Mouse (Mus musculus): ENCODE measurements at regions not wholly inside any gene's neighbourhood (a gene's known extent, or its start where the extent isn't known, plus 50 kb on each side); places are given as distances from the start of the nearest gene placed in this dataset.

DNA sequence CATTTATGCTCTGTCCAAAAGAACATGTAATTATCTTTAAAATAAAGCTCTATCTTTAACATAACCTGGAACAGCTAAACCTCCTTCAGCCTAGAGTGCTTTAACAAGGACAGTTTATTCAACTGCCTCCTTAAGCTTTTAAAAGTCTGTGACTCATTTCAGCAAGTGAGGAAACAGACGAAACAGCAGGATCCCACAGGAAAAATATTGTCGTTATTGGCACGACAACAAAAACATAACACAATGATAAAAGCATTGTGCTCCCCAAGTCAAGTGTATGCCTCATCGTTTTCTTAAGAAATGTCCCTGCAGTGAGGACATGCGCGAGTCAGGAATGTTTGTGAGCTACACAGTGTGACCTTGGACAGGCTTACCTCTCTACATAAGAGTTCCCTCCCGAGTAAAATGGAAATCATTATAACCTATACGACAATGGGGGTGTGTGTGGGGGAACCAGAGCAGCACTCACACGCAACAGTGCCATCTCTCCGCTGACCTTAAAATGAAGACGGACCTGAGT lies 166.7 kb upstream of the Cd180 start:
- DNase-seq, result no peak

- peak; percentile 52 to 58 for DNase-seq
Observed at GRCm38 (mm10) chr13:102533784-102534183, 159.6 kb upstream of the Cd180 start.

GRCm38 (mm10) chr13:102537424-102538242 lies 155.7 kb upstream of the Cd180 start:
- DNase-seq, result no peak

- no peak for DNase-seq
Observed at GRCm38 (mm10) chr13:102540436-102540835, 152.9 kb upstream of the Cd180 start.

DNA sequence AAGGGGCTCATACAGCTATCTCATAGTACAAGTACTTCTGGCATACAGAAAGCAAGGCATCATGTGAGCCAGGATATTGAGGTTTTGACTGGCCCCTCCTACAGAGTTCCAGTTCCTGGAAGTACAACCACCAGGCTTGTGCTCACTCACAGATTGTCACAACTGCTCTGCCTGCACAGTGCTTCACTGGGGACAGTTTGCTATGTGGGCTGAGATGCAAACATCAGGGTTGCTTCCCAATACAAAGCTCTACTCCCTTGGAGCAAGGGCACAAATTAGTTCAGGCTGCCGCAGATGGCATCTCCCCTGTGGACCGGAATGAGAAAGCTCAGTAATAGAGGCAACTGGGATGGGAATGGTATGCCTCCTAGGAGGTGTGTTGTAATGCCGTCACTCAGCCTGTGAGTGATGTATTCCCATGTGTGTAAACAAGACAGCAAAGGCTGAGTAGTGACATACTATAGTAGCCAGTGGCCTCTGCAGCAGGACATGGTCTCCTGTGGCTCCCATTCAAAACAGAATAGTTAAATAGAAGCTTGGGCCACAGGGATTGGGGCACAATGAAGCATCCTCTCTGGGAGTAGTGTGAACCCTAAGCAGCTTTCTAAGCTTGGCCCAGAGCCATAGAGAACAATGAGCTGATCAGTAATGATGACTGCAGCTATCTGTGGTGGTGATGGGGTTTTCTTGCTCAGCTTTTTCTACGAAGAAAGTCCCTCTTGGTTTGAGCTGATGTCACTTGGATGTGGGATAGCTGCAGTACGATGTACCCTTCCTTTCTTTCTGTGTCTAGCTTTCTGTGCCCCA lies 148.8 kb upstream of the Cd180 start:
- no peak for DNase-seq

- DNase-seq, result no peak
Observed at GRCm38 (mm10) chr13:102545845-102546615, 147.3 kb upstream of the Cd180 start.

- DNase-seq, result no peak
Observed at GRCm38 (mm10) chr13:102548252-102548651, 145.1 kb upstream of the Cd180 start.

- DNase-seq, result no peak
Observed at GRCm38 (mm10) chr13:102566846-102567572, 126.3 kb upstream of the Cd180 start.

- no peak for DNase-seq
Observed at GRCm38 (mm10) chr13:102569580-102569979, 123.8 kb upstream of the Cd180 start.

DNA sequence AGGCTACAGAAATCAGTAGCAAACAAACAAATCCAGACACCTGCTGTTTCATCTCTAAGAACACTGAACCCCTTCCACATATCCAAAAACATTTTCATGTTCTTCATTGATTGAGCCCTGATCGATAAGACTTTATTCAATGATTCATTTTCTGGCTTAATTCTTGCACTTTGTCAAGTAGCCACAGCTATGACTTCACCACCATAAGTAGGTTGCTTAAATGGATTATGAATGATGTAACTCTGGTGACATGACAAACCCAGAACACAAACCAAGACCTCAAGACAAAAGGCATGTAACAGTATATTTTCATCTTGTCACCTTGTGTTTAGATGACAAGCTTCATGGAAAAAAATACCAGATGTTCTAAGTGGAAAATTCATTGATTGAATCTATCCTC lies 123.1 kb upstream of the Cd180 start:
- no peak for DNase-seq

DNA sequence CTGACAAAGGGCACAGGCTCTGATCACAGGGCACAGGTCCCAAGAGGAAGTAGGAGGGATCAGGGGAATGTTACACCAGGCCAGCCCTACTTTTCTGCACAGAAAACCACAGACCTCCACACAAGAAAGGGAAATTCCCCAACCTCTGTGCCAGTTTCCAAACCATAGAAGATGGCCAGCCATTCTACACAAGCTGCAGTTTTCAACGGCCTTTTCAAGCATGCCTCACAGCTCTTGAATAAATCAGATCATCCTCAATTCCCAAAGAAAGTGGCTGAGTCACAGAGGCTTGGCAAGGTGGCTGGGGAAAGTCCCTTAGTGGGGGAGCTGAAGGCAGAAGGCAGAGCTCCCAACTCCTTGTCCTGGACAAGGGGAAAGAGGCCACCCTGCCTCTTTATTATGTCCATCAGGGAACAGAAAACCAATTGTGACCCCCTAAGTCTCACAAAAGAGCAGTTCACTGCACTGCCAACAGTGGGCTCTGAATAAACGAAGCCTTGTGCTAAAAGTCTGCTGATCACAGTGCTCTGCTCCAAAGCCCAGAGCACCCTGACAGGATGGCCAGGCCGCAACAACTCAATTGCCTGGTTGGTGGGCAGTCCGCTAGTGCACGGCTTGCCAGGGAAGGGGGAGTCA lies 120.0 kb upstream of the Cd180 start:
- DNase-seq, result no peak

DNA sequence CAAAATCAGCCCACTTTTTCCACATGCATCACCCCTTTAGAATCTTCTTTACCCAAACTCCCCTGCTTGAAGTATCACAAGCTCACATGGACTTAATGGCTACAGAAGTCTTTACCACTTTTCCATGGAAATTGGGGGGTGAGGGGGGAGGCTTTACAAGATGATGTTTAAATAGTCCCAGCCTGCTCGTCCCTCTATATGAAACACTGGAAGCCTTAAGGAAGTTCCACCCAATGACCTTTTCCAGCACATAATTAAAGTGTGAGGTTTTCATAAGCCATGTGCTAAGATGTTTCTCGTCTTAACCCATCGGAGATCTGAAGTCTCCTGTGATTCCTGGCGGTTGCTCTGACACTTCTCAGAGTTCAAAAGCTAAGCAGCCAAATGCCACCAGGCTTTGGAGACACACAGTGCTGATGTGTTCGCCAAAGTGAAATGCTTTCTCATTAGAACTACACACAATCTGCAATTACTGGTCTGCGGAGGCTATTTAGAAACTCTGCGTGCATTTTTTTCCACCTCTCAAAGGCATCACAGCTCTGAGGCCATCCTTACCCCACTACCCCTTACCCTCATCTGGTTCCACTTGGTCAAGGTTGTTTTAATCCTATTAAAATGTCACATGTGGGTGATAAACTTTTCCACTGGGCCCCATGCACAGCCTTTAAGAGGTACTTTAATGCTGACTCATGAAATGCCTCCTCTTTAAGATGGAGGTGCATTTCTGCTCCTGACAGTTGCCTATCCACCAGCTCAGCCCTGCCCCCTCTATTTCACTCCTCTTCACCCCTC lies 116.3 kb upstream of the Cd180 start:
- no peak for DNase-seq

DNA sequence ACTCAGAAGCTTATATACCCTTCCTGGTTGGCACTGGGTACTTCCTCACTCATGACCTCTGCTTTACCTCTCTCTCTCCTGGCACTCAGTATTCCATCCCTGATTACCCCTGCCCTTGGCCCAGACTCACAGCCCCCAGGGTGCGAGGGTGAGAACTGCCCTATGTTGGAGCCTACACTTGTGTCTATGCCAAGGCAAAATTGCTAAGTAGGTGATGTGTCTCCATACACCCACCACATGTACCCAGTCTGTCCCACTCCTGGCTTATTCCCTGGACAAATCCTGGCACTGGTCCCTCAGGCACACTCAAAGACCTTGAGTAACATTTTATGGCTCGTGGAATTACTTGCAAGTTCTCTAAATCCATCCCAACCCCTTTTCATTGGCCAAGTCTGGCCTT lies 114.5 kb upstream of the Cd180 start:
- no peak for DNase-seq

- no peak for DNase-seq
Observed at GRCm38 (mm10) chr13:102579638-102580037, 113.7 kb upstream of the Cd180 start.

DNA sequence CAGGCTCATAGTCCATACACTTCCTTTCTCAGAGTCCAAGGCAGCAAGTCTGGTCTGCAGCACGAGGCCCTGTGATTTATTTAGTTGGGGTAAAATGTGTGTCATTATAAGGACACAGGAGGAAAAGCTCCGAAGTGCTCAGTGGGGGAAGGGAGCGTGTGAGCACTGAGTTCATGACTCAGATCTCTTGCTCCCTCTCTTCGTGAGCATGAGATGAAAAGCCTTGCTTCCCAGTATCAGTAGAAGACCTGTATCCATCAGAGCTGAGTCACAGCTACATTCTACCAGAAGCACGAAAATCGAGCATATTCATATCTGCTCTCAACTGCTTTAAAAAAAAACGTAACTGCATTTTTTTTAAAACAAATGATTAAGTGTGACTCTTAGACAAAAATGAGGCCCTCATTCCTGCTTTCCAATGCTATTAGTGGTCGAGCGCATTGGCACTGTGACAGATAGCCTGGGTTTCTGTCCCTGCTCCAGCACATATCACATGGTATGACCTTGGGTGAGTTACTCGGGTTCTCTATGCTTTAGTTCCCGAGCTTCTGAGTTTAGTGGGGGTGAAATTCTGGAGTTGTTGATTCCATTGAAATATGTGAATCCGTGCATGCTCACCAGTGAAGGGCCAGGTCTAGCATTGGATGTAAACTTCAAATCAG lies 109.2 kb upstream of the Cd180 start:
- DNase-seq, result peak; percentile 32 to 51

DNA sequence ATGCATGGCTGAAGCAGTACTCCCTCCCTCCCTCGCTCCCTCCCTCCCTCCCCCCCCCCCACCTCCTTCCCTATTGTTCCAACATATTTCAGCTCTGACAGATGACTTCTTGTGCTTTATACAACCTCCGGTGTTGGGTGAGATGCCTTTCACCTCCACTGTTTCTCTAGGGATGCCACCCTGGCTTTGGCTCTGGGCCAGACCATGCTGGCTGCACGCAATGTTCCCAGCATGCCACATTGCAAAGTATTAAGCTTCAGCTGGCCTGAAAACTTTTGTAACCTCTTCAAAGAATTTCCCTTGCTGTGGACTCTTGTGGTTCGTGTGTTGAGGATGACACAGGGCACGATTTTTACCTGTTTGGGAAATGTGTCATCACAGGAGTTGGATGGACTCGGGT lies 107.1 kb upstream of the Cd180 start:
- no peak for DNase-seq

DNA sequence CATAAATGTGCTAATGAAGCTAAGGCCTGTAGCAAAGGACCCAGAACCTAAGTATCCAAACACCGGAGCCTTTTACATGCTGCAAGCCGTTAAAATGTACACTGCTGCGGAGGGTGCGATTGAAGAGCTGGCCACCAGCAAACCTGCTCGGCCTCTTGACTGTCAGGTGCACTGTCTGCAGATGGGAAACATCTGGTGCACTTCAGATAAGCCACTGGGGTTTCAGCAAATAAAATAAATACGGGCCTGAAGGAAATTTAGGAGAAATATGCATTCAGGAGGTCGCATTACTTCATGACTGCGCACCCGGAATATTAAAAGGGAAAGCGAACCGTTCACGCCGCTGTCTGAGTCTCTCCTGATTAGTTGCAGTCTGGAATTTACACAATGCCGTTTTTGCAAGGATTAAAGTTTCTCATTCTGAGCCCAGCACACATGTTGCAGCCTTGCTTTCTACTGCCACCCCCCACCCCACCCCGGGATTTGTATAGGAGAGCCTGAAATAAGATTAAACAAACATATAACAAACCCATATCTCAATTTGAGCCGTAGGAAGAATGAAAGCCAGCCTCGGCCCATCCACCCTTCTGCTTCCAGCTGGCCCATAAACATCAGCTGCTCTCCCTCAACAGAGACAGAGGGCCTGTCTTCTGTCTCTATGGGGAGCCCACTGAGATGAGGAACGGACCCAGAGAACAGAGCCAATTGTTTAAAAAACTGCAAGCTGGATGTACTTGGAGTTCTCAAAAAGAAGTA lies 103.5 kb upstream of the Cd180 start:
- DNase-seq, result no peak

- DNase-seq, result no peak
Observed at GRCm38 (mm10) chr13:102591803-102592537, 101.4 kb upstream of the Cd180 start.

Measured in cerebellum, postnatal 14 days (tissue).